Mouse (Mus musculus) lung, postnatal 0 days (tissue): Measurements from ENCODE around the gene Pdzd7. TPM values are rescaled to one million over a fixed set of nuclear protein-coding genes. Genes with fewer than 3 reads are reported as not detected.

ENCODE experiments used
- ATAC-seq: fragments of 200-750 bp; cut with Nextera tagmentation; 2 replicates; pipeline ENCODE4 v1.8.0; 2017; ENCODE audit warnings: moderate library complexity
- DNase-seq: peaks from one replicate; pipeline ENCODE4 v3.0.0-alpha.2; 2016; ENCODE audit warnings: low spot score
- H3K27ac ChIP-seq: fragments of 300-500 bp; sonication (generic); 2 replicates; pipeline ENCODE4 v1.5.1; 2014; ENCODE audit warnings: antibody characterized with exemption, mild to moderate bottlenecking, low read length, mixed read lengths
- H3K27me3 ChIP-seq: fragments of 300-500 bp; sonication (generic); replicated peaks from 2 replicates; pipeline ENCODE4 v1.6.1; 2014; ENCODE audit warnings: low read length, mixed read lengths; ENCODE audit not compliant: insufficient read depth
- H3K36me3 ChIP-seq: fragments of 300-500 bp; sonication (generic); 2 replicates; pipeline ENCODE4 v1.6.1; 2014; ENCODE audit warnings: low read length, mixed read lengths; ENCODE audit not compliant: insufficient read depth
- H3K4me1 ChIP-seq: fragments of 300-500 bp; sonication (generic); 2 replicates; pipeline ENCODE4 v1.6.1; 2014; ENCODE audit warnings: antibody characterized with exemption, low read depth, low read length, mixed read lengths; ENCODE audit not compliant: insufficient read depth
- H3K4me2 ChIP-seq: fragments of 300-500 bp; sonication (generic); replicated peaks from 2 replicates; pipeline ENCODE4 v1.6.1; 2014; ENCODE audit warnings: low read depth, mild to moderate bottlenecking, low read length, moderate library complexity, mixed read lengths
- H3K4me3 ChIP-seq: fragments of 300-500 bp; sonication (generic); 2 replicates; pipeline ENCODE4 v1.5.1; 2014; ENCODE audit warnings: low read depth, low read length
- H3K9ac ChIP-seq: fragments of 300-500 bp; sonication (generic); replicated peaks from 2 replicates; pipeline ENCODE4 v1.6.1; 2014; ENCODE audit warnings: low read depth, mild to moderate bottlenecking
- H3K9me3 ChIP-seq: fragments of 300-500 bp; sonication (generic); 2 replicates; pipeline ENCODE4 v1.6.1; 2016; ENCODE audit warnings: low read length, mixed read lengths
- CTCF ChIP-seq: IDR thresholded peaks from 2 replicates; pipeline ENCODE4 v1.5.1; 2016; ENCODE audit warnings: antibody characterized with exemption, mild to moderate bottlenecking
- EP300 ChIP-seq: IDR thresholded peaks from 2 replicates; pipeline ENCODE4 v1.6.1; 2016; ENCODE audit warnings: antibody characterized with exemption, mild to moderate bottlenecking, control low read depth
- WGBS: fragments of 180-500 bp; shearing (Covaris S2); extraction: QIAGEN DNeasy Blood & Tissue Kit; methylation state at CpG from one replicate; pipeline ENCODE4 v1.1.7; 2014; 5-methylcytosine and 5-hydroxymethylcytosine counted together
- polyA plus RNA-seq: library from polyadenylated mRNA; unstranded; fragments of >200 nt; fragmentation: Nextera tagmentation; extraction: Ambion mirVana; gene quantifications from 2 replicates; pipeline ENCODE4 v1.2.1, GENCODE M21; 2015

Pdzd7 gene
- polyA plus RNA-seq, 1 experiment from 2014 or later = 0.12 TPM

DNA sequence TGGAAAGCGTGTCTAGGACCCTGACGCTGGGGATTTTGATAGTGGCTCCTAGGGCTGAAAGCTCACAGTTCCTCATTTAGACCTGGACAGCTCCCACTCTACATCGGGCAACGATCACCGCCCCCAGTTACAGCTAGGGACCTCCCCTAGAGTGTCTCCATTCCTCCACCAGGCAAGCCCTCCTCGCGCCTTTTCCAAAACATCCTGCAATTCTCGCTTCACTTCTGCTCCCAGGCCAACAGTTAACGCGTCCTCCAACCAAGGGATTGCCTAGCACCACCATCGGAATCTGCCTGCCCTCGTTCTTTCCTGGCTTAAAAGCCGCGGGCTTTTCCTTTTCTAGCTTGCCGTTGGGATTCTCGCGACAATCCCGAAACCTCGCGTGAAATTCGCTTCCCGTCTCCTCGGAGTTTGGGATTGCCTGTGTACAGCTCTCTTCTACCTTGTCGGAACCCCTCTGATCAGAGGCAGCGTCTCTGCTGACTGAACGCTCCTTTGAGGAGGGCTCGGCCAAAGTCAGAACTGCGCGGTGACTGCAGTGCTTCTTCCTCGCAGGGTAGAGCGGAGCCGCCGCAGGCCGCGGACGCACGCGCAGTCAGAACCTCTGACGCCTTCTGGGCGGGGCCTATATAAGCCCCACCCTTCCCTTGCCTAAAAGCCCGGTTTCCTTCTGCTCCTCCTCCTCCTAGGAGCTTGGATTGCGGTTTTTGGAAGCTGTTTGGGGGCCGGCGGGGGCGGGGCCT lies 29.2 kb upstream of the Pdzd7 start, which contains the start of gene Kazald1:
TSS of gene Kazald1 (plus strand) at position 662 of the 743 bp plus-strand sequence.
- Histone ChIP-seq H3K27ac (peak within 1 kb of the TSS; percentile 99), H3K9me3 (no peaks in the 10 kb centered on the region), H3K36me3 (no peaks in the 10 kb centered on the region), H3K4me3 (peak within 1 kb of the TSS; percentile 73), H3K9ac (peak within 1 kb of the TSS; percentile 95), H3K4me2 (peak within 1 kb of the TSS; percentile 97), H3K27me3 (peaks cover 27% of the 10 kb centered on the region), H3K4me1 (peaks cover 12% of the 10 kb centered on the region)
- 0% methylated on average over 44 of the region's 45 CpGs for WGBS
- peak; percentile 88 for ATAC-seq
- DNase-seq = peak; percentile 97
- TF ChIP-seq EP300 = peak; percentile 88
- no peak for TF ChIP-seq CTCF

DNA sequence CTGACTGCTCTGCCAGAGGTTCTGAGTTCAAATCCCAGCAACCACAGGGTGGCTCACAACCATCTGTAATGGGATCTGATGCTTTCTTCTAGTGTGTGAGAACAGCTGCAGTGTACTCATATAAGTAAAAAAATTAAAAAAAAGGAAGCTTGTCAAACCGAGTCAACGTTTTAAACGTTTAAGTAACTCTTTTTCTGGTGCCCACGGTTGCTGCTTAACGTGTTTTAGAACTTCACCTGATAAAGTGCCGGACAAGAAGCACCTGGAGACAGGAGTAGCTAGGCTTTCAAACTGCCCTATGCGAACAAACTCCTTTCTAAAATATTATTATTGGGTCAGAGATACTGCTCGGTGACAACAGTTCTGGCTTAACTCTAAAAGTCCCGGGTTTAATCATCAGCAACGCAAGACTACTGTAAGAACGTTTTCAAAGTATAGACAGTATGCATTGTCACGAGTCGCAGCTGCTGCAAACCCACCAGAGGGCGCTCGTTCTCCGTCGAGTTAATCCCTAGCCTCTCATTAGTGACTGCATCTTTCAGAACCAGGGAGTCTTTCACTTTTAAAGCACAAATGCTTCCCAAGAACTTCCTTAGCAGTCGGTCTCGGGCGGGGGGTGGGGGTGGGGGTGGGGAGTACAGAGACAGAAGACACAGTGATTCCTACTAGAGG lies 28.5 kb upstream of the Pdzd7 start:
- peak overlapping the region; percentile 73 for H3K4me3 ChIP-seq
- H3K4me2 ChIP-seq = peak overlapping the region; percentile 97
- H3K36me3 ChIP-seq = no peaks in the 10 kb centered on the region
- no peaks in the 10 kb centered on the region for H3K9me3 ChIP-seq
- 8% methylated on average over 20 of the region's 20 CpGs for WGBS
- H3K4me1 ChIP-seq = peaks cover 10% of the 10 kb centered on the region
- peak; percentile 55 for ATAC-seq
- peak overlapping the region; percentile 95; the same call in 1 of the 2 replicates for H3K9ac ChIP-seq
- peaks cover 27% of the 10 kb centered on the region for H3K27me3 ChIP-seq
- no peak for TF ChIP-seq EP300
- peak; percentile 86 for TF ChIP-seq CTCF
- peak; percentile 94 for DNase-seq
- peak overlapping the region; percentile 99 for H3K27ac ChIP-seq

- no peaks in the 10 kb centered on the region for H3K4me1 ChIP-seq
- no peaks in the 10 kb centered on the region for H3K36me3 ChIP-seq
- ATAC-seq = no peak
- no peak for TF ChIP-seq EP300
- no peak for TF ChIP-seq CTCF
- H3K4me2 ChIP-seq = no peak overlapping the region
- no peak overlapping the region for H3K27ac ChIP-seq
- no peaks in the 10 kb centered on the region for H3K9me3 ChIP-seq
- whole genome bisulfite sequencing = 76% methylated on average over 7 of the region's 7 CpGs
- no peak overlapping the region for H3K9ac ChIP-seq
- DNase-seq = no peak
- peaks cover 28% of the 10 kb centered on the region for H3K27me3 ChIP-seq
- no peak overlapping the region for H3K4me3 ChIP-seq
Observed at GRCm38 (mm10) chr19:45067758-45068510, 22.4 kb upstream of the Pdzd7 start.

DNA sequence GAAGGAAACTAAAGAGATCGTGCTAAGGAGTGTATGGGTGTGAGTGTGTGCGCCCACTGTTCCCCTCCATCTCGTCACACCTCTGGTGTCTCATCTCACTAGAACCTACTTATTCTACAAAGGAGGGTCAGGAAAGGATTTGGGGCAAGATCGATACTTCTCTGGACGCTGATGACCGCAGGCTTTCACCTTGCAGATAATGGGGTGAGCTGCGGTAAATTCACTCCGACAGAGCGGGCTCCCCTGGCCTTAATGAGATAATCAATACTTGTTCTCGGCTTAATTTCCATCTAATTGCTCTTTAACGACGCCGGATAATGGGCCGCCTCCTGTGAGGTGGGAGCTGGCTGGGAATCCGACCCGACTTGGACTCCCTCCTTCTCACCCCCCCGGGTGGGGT lies 21.7 kb upstream of the Pdzd7 start:
- Histone ChIP-seq H3K9ac (no peak overlapping the region), H3K4me1 (no peaks in the 10 kb centered on the region), H3K36me3 (no peaks in the 10 kb centered on the region), H3K27ac (no peak overlapping the region), H3K9me3 (no peaks in the 10 kb centered on the region), H3K27me3 (peaks cover 28% of the 10 kb centered on the region), H3K4me2 (no peak overlapping the region), H3K4me3 (no peak overlapping the region)
- WGBS = 28% methylated on average over 17 of the region's 17 CpGs
- TF ChIP-seq CTCF (no peak), EP300 (no peak)
- ATAC-seq (no peak), DNase-seq (no peak)

DNA sequence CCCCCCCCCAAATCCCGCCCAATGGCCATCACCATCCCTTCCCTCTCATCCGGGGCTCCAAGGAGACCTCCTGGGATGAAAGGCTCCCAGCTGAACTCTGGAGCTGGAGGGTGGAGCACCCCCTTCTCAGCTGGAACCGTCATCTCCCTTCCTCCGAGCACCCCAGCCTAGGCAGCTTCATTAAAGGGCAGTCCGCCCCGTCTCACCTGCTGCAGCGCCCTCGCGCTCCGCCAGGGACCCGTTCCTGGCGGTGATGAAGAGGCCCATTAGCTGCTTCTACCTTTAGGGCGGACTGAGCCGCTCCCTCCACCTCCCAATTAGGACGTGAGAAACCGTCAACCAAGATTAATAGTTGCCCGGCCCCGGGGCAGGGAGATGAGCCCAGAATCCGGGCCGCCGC lies 19.7 kb upstream of the Pdzd7 start:
- DNase-seq (no peak), ATAC-seq (no peak)
- Histone ChIP-seq H3K4me3 (no peak overlapping the region), H3K36me3 (no peaks in the 10 kb centered on the region), H3K27ac (no peak overlapping the region), H3K9ac (no peak overlapping the region), H3K9me3 (no peaks in the 10 kb centered on the region), H3K4me1 (no peaks in the 10 kb centered on the region), H3K27me3 (peaks cover 28% of the 10 kb centered on the region), H3K4me2 (no peak overlapping the region)
- TF ChIP-seq CTCF (no peak), EP300 (no peak)
- 9% methylated on average over 21 of the region's 21 CpGs for WGBS
